In the genomic region with DNA sequence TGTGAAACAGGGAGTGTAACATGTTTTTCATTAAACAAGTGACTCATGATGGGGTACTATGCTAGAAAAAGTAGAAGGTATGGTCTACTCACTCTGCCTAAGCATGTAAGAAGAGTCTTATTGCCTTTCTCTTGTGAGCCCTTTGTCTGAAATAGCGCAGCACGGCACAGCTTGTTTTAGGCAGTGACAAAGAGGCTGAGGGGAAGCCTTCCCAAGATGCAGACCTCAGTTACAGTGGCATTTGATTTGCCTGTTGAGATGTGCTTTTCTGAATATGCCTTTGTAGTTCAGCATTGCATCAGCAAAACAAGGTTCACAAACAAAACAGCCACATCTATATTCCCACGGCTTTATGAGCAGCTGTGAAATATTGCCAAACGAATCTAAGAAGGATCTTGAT, we compare ENCODE assay signal across 24 mouse cellular contexts.
DNase-seq lines count a peak whose midpoint lies in the region; ATAC-seq and TF ChIP-seq lines count a peak whose summit lies in the region.
"Had no signal": no experiment of that assay in that cellular context is flagged by ENCODE, and none has a peak within 500 bp of the region (broad histone marks: within the 10 kb centered on the region; RNA-seq: fewer than 3 reads in every experiment).

No protein-coding gene starts in this region.

- no peak overlapping the region for H3K27ac ChIP-seq in midbrain, embryonic 12.5 days (replicated peaks)
- no peak overlapping the region for H3K27ac ChIP-seq in midbrain, embryonic 10.5 days (replicated peaks)
- no peak overlapping the region for H3K27ac ChIP-seq in forebrain, embryonic 16.5 days (ENCODE audit: low read length)
- H3K27ac ChIP-seq in hindbrain, embryonic 15.5 days (replicated peaks): 0 out of 2 replicates have a peak overlapping the region, but pooled peaks have one; percentile 13
- H3K27ac ChIP-seq in midbrain, postnatal 0 days (ENCODE audit: low read depth, low read length): peak overlapping the region; percentile 51; the same call in 1 of the 2 replicates
- H3K27ac ChIP-seq in intestine, postnatal 0 days (ENCODE audit: low read depth, low read length): no peak overlapping the region
- H3K27ac ChIP-seq: embryonic facial prominence, embryonic 12.5 days; heart, adult 2 months; limb, embryonic 12.5 days; macrophage had no signal

- no peak overlapping the region for H3K9ac ChIP-seq in midbrain, embryonic 12.5 days (replicated peaks)
- no peak overlapping the region for H3K9ac ChIP-seq in forebrain, embryonic 16.5 days (replicated peaks; ENCODE audit: low read depth, low read length)
- no peak overlapping the region for H3K9ac ChIP-seq in hindbrain, embryonic 15.5 days
- H3K9ac ChIP-seq in midbrain, postnatal 0 days (replicated peaks; ENCODE audit: low read length, poor library complexity, severe bottlenecking): no peak overlapping the region
- H3K9ac ChIP-seq in intestine, postnatal 0 days (ENCODE audit: low read depth, low read length): no peak overlapping the region
- H3K9ac ChIP-seq: embryonic facial prominence, embryonic 12.5 days; limb, embryonic 12.5 days; liver, postnatal 0 days had no signal

- no peak for TF ChIP-seq CTCF in midbrain, postnatal 0 days (IDR thresholded peaks at IDR 0.05)
- no peak for TF ChIP-seq CTCF in intestine, postnatal 0 days (IDR thresholded peaks at IDR 0.05; ENCODE audit: low read depth)

- H3K9me3 ChIP-seq in midbrain, embryonic 12.5 days: no peaks in the 10 kb centered on the region
- H3K9me3 ChIP-seq in midbrain, embryonic 10.5 days (replicated peaks): no peaks in the 10 kb centered on the region
- H3K9me3 ChIP-seq in forebrain, embryonic 16.5 days (ENCODE audit: control insufficient read depth, low read length): no peaks in the 10 kb centered on the region
- H3K9me3 ChIP-seq in hindbrain, embryonic 15.5 days: no peaks in the 10 kb centered on the region
- H3K9me3 ChIP-seq in midbrain, postnatal 0 days (ENCODE audit: low read length): no peaks in the 10 kb centered on the region
- no peaks in the 10 kb centered on the region for H3K9me3 ChIP-seq in intestine, postnatal 0 days (ENCODE audit: control insufficient read depth)
- H3K9me3 ChIP-seq: embryonic facial prominence, embryonic 12.5 days; limb, embryonic 12.5 days had no signal

- H3K4me3 ChIP-seq in midbrain, embryonic 12.5 days: no peak overlapping the region
- no peak overlapping the region for H3K4me3 ChIP-seq in midbrain, embryonic 10.5 days
- no peak overlapping the region for H3K4me3 ChIP-seq in forebrain, embryonic 16.5 days (replicated peaks; ENCODE audit: low read length)
- no peak overlapping the region for H3K4me3 ChIP-seq in hindbrain, embryonic 15.5 days
- H3K4me3 ChIP-seq in midbrain, postnatal 0 days (ENCODE audit: low read depth, low read length): no peak overlapping the region
- no peak overlapping the region for H3K4me3 ChIP-seq in intestine, postnatal 0 days (ENCODE audit: low read depth, low read length)
- H3K4me3 ChIP-seq: embryonic facial prominence, embryonic 12.5 days; heart, adult 2 months; limb, embryonic 12.5 days had no signal

- 72% methylated on average over 4 of the region's 4 CpGs for WGBS in midbrain, embryonic 12.5 days
- 76% methylated on average over 4 of the region's 4 CpGs for WGBS in midbrain, embryonic 10.5 days
- 23% methylated on average over 4 of the region's 4 CpGs for WGBS in forebrain, embryonic 16.5 days
- 36% methylated on average over 4 of the region's 4 CpGs for WGBS in hindbrain, embryonic 15.5 days
- 36% methylated on average over 4 of the region's 4 CpGs for WGBS in midbrain, postnatal 0 days
- WGBS in intestine, postnatal 0 days: 56% methylated on average over 4 of the region's 4 CpGs

- H3K4me1 ChIP-seq in midbrain, embryonic 12.5 days: peaks cover 4% of the 10 kb centered on the region; the same call in 1 of the 2 replicates
- H3K4me1 ChIP-seq in midbrain, embryonic 10.5 days: peaks cover 10% of the 10 kb centered on the region; the same call in 1 of the 2 replicates
- H3K4me1 ChIP-seq in forebrain, embryonic 16.5 days (replicated peaks; ENCODE audit: control insufficient read depth, insufficient read depth, low read length): peaks cover 11% of the 10 kb centered on the region
- H3K4me1 ChIP-seq in hindbrain, embryonic 15.5 days (replicated peaks): peaks cover 6% of the 10 kb centered on the region; the same call in 1 of the 2 replicates
- H3K4me1 ChIP-seq in midbrain, postnatal 0 days (ENCODE audit: insufficient read depth, low read length): no peaks in the 10 kb centered on the region
- no peaks in the 10 kb centered on the region for H3K4me1 ChIP-seq in intestine, postnatal 0 days (replicated peaks; ENCODE audit: control insufficient read depth, insufficient read depth, low read length)
- H3K4me1 ChIP-seq: limb, embryonic 12.5 days had no signal

- no peak for DNase-seq in midbrain, embryonic 10.5 days (ENCODE audit: low spot score)
- DNase-seq in midbrain, postnatal 0 days (ENCODE audit: low spot score): no peak
- DNase-seq in layer of hippocampus, postnatal 25 days (ENCODE audit: extremely low spot score in 1 of 2, low spot score in 1 of 2): no peak
- no peak for DNase-seq in left cerebral cortex, adult 8-10 months (ENCODE audit: low spot score in 2 of 2)
- DNase-seq: B cell, adult 2 months; cerebellum, adult 18-20 months; cerebellum, postnatal 14 days; gastrocnemius, postnatal 36 days; heart, adult 2 months; kidney, adult 8-10 months; kidney, postnatal 10 days; liver, postnatal 0 days had no signal

- no peak overlapping the region for H3K4me2 ChIP-seq in midbrain, embryonic 12.5 days (replicated peaks)
- no peak overlapping the region for H3K4me2 ChIP-seq in forebrain, embryonic 16.5 days (ENCODE audit: low read length)
- H3K4me2 ChIP-seq in hindbrain, embryonic 15.5 days: no peak overlapping the region
- H3K4me2 ChIP-seq in midbrain, postnatal 0 days (ENCODE audit: low read depth, low read length, poor library complexity, severe bottlenecking): no peak overlapping the region
- no peak overlapping the region for H3K4me2 ChIP-seq in intestine, postnatal 0 days (replicated peaks; ENCODE audit: low read depth)
- H3K4me2 ChIP-seq: embryonic facial prominence, embryonic 12.5 days; limb, embryonic 12.5 days; liver, embryonic 11.5 days had no signal

- H3K27me3 ChIP-seq in midbrain, embryonic 12.5 days: peaks cover 10% of the 10 kb centered on the region; the same call in 1 of the 2 replicates
- peaks cover 5% of the 10 kb centered on the region; the same call in 1 of the 2 replicates for H3K27me3 ChIP-seq in midbrain, embryonic 10.5 days (ENCODE audit: low read depth, poor library complexity, severe bottlenecking)
- no peaks in the 10 kb centered on the region for H3K27me3 ChIP-seq in forebrain, embryonic 16.5 days (replicated peaks; ENCODE audit: control insufficient read depth, insufficient read depth, low read length)
- H3K27me3 ChIP-seq in hindbrain, embryonic 15.5 days: no peaks in the 10 kb centered on the region
- no peaks in the 10 kb centered on the region for H3K27me3 ChIP-seq in midbrain, postnatal 0 days (ENCODE audit: insufficient read depth, low read length)
- no peaks in the 10 kb centered on the region for H3K27me3 ChIP-seq in intestine, postnatal 0 days (replicated peaks; ENCODE audit: control insufficient read depth, insufficient read depth, low read length)
- H3K27me3 ChIP-seq: CH12.LX; embryonic facial prominence, embryonic 12.5 days; limb, embryonic 12.5 days had no signal

- H3K36me3 ChIP-seq in midbrain, embryonic 12.5 days: no peaks in the 10 kb centered on the region
- no peaks in the 10 kb centered on the region for H3K36me3 ChIP-seq in midbrain, embryonic 10.5 days
- H3K36me3 ChIP-seq in forebrain, embryonic 16.5 days (ENCODE audit: control insufficient read depth, insufficient read depth): no peaks in the 10 kb centered on the region
- H3K36me3 ChIP-seq in hindbrain, embryonic 15.5 days: no peaks in the 10 kb centered on the region
- no peaks in the 10 kb centered on the region for H3K36me3 ChIP-seq in midbrain, postnatal 0 days (ENCODE audit: insufficient read depth, low read length)
- no peaks in the 10 kb centered on the region for H3K36me3 ChIP-seq in intestine, postnatal 0 days (ENCODE audit: control insufficient read depth, insufficient read depth)
- H3K36me3 ChIP-seq: embryonic facial prominence, embryonic 12.5 days; G1E; limb, embryonic 12.5 days had no signal

- peak; percentile 63 for ATAC-seq in midbrain, embryonic 12.5 days (ENCODE audit: low FRiP score, low read depth)
- ATAC-seq in forebrain, embryonic 16.5 days: peak; percentile 55
- ATAC-seq in hindbrain, embryonic 15.5 days (ENCODE audit: low FRiP score, low read depth): no peak
- no peak for ATAC-seq in midbrain, postnatal 0 days (ENCODE audit: low FRiP score)
- no peak for ATAC-seq in intestine, postnatal 0 days
- ATAC-seq: liver, postnatal 0 days; lung, postnatal 0 days; Patski had no signal

Comparison
In these comparisons a context has a peak if more than half of its experiments do, and no peak if none do; other contexts are left out.
1. ATAC-seq: peak in midbrain, embryonic 12.5 days (single experiment) and forebrain, embryonic 16.5 days (single experiment); none in hindbrain, embryonic 15.5 days (single experiment), midbrain, postnatal 0 days (single experiment) and intestine, postnatal 0 days (single experiment).
2. H3K27ac ChIP-seq: peak in hindbrain, embryonic 15.5 days (single experiment) and midbrain, postnatal 0 days (single experiment); none in midbrain, embryonic 12.5 days (single experiment), midbrain, embryonic 10.5 days (single experiment), forebrain, embryonic 16.5 days (single experiment) and intestine, postnatal 0 days (single experiment).